Mouse (Mus musculus): ENCODE measurements around the gene Plekha5. TPM values are rescaled to one million over a fixed set of nuclear protein-coding genes. Genes with fewer than 3 reads are reported as not detected.

The Plekha5 gene
- polyA plus RNA-seq, 1 experiment from 2014 or later = 39.9 TPM

DNA sequence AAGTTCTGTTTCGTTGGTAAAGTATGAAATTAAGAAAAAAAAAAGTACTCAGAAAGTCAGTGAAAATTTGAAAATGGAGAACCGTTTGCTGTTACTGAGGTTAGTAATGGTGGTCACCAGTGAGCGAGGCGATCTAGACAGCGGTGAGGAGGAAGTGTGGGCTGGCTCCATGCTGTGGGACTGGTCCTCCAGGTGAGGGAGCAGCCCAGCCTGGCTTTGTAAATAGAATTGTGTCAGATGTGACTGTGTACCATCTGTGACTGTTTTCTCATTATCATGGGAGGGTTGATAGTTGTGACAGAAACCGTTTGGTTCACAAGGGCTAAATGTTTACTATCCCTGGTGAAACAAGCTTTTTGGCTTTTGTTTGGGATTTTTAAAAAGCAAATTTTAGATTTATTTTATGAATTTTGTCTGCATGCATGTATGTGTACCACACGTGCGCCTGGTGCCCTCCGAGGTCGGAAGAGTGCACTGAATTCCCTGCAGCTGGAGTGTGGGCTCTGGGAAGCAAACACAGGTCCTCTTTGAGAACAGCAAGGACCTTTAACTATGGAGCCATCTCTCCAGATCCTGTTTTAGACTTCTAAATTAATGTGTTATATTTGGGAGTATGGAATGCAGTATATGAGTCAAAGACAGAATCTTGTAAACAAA, 56.7 kb downstream of the Plekha5 start:
- H3K27me3 ChIP-seq = no peaks in the 10 kb centered on the region
- no peak for ATAC-seq
- no peak overlapping the region for H3K4me2 ChIP-seq (replicated peaks)
- H3K36me3 ChIP-seq = no peaks in the 10 kb centered on the region
- no peaks in the 10 kb centered on the region for H3K9me3 ChIP-seq
- 91% methylated on average over 10 of the region's 10 CpGs for WGBS
- no peak overlapping the region for H3K9ac ChIP-seq (replicated peaks)
- no peak overlapping the region for H3K4me3 ChIP-seq (replicated peaks)
- no peak overlapping the region for H3K27ac ChIP-seq
- H3K4me1 ChIP-seq (replicated peaks) = peaks cover 53% of the 10 kb centered on the region

DNA sequence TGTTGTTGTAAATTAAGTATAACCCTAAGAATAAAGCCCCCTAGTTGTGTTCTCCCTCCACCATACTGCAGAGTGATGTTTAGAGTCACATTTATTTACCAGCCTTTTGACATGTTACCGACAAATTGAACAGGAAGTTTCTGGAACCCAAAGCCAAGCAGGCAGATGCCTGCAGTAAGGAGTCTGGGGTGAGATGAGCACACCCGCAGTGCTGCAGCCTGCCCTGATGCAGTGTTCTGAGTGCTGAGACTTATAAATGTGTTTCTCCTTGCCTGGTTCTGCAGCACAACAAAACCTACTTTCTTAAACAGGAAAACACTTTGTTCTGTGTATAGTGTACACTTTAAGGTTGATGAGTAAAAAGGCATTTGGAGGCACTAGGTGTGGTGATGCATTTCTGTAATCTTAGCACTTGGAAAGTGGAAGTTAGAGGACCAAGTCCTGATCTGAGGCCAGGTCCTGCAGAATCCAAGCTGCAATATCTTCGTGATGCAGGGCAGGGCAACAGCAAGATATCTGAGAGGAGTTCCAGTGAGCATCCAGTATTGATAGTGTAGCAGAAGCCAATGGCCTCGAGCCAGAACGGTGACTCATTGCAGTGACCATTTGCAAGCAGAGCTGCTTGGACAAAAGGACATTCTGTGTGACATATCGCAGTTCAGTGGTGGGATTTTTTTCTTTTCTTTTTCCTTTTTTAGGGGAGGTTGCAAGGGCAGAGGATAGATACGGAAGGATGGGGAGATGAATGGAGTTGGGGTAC, 58.0 kb downstream of the Plekha5 start:
- Histone ChIP-seq H3K4me3 (replicated peaks) (no peak overlapping the region), H3K4me2 (replicated peaks) (no peak overlapping the region), H3K9me3 (no peaks in the 10 kb centered on the region), H3K27ac (no peak overlapping the region), H3K9ac (replicated peaks) (no peak overlapping the region), H3K4me1 (replicated peaks) (peaks cover 52% of the 10 kb centered on the region), H3K27me3 (no peaks in the 10 kb centered on the region), H3K36me3 (no peaks in the 10 kb centered on the region)
- ATAC-seq = no peak
- 71% methylated on average over 7 of the region's 7 CpGs for WGBS

DNA sequence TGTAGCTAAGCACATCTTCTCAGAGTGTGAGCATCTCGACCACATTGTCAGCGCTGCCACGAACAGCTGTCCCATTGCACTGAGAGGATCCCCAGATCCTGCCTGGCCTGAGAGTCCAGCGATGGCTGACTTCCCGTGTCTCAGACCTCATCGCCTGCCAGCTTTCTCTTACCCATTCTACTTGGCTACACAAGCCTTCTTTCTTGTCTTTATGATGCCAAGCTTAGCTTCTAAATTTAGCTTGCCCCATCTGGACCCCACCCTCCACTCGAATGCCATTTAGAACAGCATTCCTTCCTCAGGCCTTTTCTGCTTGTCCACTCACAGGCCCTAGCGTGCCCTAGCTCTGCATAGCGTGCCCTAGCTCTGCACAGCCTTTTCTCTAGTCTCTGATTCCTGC, 60.3 kb downstream of the Plekha5 start:
- Histone ChIP-seq H3K4me1 (replicated peaks) (peaks cover 31% of the 10 kb centered on the region), H3K4me3 (replicated peaks) (no peak overlapping the region), H3K9me3 (no peaks in the 10 kb centered on the region), H3K4me2 (replicated peaks) (no peak overlapping the region), H3K27me3 (no peaks in the 10 kb centered on the region), H3K9ac (replicated peaks) (no peak overlapping the region), H3K36me3 (no peaks in the 10 kb centered on the region), H3K27ac (peak overlapping the region; percentile 30; the same call in 1 of the 2 replicates)
- WGBS = 86% methylated on average over 9 of the region's 9 CpGs
- 0 out of 2 replicates have a peak, but pooled peaks have one; percentile 19 for ATAC-seq

DNA sequence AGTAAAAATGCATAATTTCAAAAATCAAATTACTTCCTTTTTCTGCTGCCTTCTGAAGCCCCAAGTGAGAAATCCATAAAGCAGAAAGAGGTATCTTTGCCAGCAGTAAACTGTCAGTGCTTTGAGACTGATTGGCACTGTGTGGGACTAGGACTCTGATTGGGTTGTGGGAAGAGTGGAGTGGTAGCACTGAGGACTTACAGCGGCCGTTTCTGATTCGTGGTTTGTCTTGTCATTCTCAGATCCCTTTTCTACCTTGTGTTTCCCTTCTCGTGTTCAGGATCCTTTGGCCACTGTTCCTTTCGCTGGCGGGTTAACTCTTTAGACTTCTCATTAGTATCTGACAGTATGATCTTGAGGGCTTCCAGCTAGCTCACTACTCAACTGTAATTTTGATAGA, 61.8 kb downstream of the Plekha5 start:
- Histone ChIP-seq H3K27me3 (no peaks in the 10 kb centered on the region), H3K4me1 (replicated peaks) (peaks cover 25% of the 10 kb centered on the region), H3K4me3 (replicated peaks) (no peak overlapping the region), H3K9me3 (no peaks in the 10 kb centered on the region), H3K36me3 (no peaks in the 10 kb centered on the region), H3K4me2 (replicated peaks) (no peak overlapping the region), H3K9ac (replicated peaks) (no peak overlapping the region), H3K27ac (no peak overlapping the region)
- WGBS = 91% methylated on average over 6 of the region's 6 CpGs
- no peak for ATAC-seq

DNA sequence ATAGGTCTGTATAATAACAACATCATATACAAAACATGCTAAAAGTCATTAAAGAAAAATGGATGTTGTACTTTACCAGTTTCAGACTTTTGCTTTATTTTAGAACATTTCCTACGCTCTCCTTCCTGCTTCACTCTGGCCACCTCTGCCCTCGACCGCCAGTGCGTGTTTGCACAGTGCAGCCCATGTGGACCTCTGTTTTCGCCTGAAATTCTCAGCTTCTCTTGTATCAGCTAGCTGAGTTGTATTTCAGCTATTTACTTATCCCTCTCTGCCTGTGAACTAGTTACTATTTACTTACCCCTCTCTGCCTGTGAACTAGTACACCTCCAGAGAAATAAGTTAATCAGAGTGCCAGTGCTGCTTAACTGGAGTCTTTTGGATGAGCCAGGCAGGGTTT, 62.8 kb downstream of the Plekha5 start:
- Histone ChIP-seq H3K4me2 (replicated peaks) (no peak overlapping the region), H3K9me3 (no peaks in the 10 kb centered on the region), H3K27ac (no peak overlapping the region), H3K36me3 (no peaks in the 10 kb centered on the region), H3K4me3 (replicated peaks) (no peak overlapping the region), H3K27me3 (no peaks in the 10 kb centered on the region), H3K9ac (replicated peaks) (no peak overlapping the region), H3K4me1 (replicated peaks) (peaks cover 32% of the 10 kb centered on the region)
- 86% methylated on average over 5 of the region's 5 CpGs for WGBS
- ATAC-seq = no peak

DNA sequence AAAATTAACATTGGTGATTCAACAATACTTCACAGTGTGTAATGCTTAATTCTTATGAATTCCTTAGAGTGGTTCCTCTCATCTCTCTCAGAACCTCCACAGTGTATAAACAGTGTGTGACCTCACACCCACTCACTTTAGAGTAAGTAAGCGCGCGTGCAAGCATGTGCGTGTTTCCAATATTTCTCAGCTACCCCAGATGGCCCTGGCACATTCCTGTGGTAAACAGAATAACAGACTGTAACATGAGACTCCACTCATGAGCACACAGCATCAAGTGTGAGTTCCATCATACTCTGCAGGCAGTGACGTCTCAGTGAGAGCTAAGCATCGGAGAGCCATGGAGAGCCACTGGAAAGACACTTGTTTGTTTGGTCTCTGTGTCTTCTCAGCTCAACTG, 63.6 kb downstream of the Plekha5 start:
- H3K9ac ChIP-seq (replicated peaks) = no peak overlapping the region
- H3K27ac ChIP-seq = no peak overlapping the region
- 91% methylated on average over 6 of the region's 6 CpGs for WGBS
- H3K4me1 ChIP-seq (replicated peaks) = peaks cover 31% of the 10 kb centered on the region
- H3K36me3 ChIP-seq = no peaks in the 10 kb centered on the region
- ATAC-seq = no peak
- no peak overlapping the region for H3K4me3 ChIP-seq (replicated peaks)
- H3K27me3 ChIP-seq = no peaks in the 10 kb centered on the region
- no peaks in the 10 kb centered on the region for H3K9me3 ChIP-seq
- no peak overlapping the region for H3K4me2 ChIP-seq (replicated peaks)

DNA sequence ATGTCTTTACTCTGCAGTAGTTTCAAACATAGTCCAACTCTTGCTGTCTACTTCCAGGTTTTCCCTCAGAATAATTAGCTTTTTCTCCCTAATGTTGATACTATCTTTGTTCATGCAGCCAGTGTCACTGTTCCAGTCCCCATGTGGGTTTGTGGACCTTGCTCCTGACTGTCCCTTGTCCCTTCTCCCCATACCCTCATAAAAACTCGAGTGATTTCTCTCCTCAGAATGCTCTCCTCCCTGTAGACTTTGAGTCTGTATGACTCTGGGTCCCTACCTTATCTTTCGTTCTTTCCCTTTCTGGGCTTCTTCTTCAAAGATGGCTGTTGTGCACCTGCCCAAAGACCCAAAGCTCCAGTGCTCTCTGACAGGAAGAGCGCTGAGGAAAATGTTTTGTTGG, 64.8 kb downstream of the Plekha5 start:
- H3K36me3 ChIP-seq = no peaks in the 10 kb centered on the region
- H3K4me1 ChIP-seq (replicated peaks) = peaks cover 26% of the 10 kb centered on the region
- no peak for ATAC-seq
- no peak overlapping the region for H3K4me3 ChIP-seq (replicated peaks)
- no peak overlapping the region for H3K27ac ChIP-seq
- H3K4me2 ChIP-seq (replicated peaks) = no peak overlapping the region
- H3K9me3 ChIP-seq = no peaks in the 10 kb centered on the region
- H3K27me3 ChIP-seq = no peaks in the 10 kb centered on the region
- no peak overlapping the region for H3K9ac ChIP-seq (replicated peaks)
- WGBS = 87% methylated on average over 3 of the region's 3 CpGs

DNA sequence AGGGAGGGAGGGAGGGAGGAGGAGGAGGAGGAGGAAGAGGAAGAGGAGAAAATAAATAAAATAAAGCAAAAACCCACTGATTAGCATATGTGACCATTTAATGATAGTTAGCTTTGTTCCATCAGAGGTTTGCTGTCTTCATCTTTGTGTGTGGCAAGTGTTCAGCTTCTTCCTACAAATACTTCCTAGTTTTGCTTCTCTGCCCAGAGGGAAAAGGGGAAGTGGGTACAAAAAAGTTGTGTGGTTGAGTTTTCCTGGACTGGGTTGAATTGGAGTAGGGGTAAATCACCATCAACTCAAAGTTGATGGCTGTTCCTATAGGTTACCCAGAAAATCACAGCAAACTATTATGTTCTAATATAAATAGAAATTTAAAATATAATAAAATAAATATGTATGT, 65.7 kb downstream of the Plekha5 start:
- ATAC-seq = no peak
- Histone ChIP-seq H3K27ac (no peak overlapping the region), H3K4me1 (replicated peaks) (peaks cover 18% of the 10 kb centered on the region), H3K9ac (replicated peaks) (no peak overlapping the region), H3K9me3 (no peaks in the 10 kb centered on the region), H3K27me3 (no peaks in the 10 kb centered on the region), H3K36me3 (no peaks in the 10 kb centered on the region), H3K4me2 (replicated peaks) (no peak overlapping the region), H3K4me3 (replicated peaks) (no peak overlapping the region)

DNA sequence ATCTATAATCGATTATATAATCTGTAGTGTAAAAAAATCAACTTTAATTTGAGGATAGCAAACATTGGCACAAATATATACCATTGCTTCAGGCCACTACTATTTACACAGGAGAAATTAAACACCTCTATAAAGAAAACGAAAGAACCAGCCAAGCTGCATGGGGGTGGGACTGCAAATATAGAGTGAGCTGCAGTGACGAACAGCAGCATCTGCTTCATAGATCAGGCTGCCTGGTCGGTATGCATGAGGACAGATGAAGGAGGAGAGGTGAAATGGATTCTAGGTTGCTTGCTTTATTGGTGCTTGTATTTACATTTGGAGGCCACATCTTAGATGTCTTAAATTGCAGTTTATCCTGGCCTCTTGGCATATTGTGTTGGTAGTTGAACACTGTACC, 66.4 kb downstream of the Plekha5 start:
- no peaks in the 10 kb centered on the region for H3K9me3 ChIP-seq
- no peak overlapping the region for H3K9ac ChIP-seq (replicated peaks)
- ATAC-seq = no peak
- H3K4me2 ChIP-seq (replicated peaks) = no peak overlapping the region
- no peak overlapping the region for H3K4me3 ChIP-seq (replicated peaks)
- WGBS = 79% methylated on average over 4 of the region's 4 CpGs
- no peaks in the 10 kb centered on the region for H3K36me3 ChIP-seq
- H3K27ac ChIP-seq = no peak overlapping the region
- H3K4me1 ChIP-seq (replicated peaks) = peaks cover 18% of the 10 kb centered on the region
- H3K27me3 ChIP-seq = no peaks in the 10 kb centered on the region

DNA sequence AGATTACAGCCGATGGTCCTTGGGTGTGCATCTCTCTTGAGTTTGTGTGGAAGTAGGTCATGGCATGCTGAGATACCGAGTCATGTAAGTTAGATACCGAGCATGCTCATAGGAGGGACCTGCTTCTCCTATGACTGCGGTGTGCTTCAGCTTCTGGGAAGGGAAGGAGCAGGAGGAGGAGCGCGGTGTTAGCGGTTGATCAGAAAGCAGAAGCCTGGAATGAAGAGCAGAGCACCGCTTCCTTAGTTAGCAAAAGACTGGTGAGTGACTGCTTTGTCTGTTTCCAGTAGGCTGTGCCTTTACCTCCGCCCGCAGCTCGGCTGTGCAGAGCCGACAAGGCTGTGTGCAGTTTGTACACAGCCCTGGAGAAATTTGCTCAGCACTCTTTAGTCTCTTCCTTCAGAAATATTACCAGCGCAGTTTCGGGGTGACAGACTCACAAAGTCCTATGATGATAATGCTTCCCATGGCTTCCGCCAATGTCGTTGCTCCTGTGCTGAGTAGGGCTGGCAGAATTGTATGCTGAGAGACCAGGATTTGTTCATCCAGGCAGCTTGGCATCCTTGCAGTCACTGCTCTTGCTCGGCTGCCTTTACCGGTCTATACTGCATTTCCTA, 67.2 kb downstream of the Plekha5 start:
- Histone ChIP-seq H3K9me3 (no peaks in the 10 kb centered on the region), H3K27ac (peak overlapping the region; percentile 25), H3K27me3 (no peaks in the 10 kb centered on the region), H3K4me1 (replicated peaks) (peaks cover 19% of the 10 kb centered on the region), H3K36me3 (no peaks in the 10 kb centered on the region), H3K4me3 (replicated peaks) (no peak overlapping the region), H3K9ac (replicated peaks) (no peak overlapping the region), H3K4me2 (replicated peaks) (no peak overlapping the region)
- WGBS = 77% methylated on average over 18 of the region's 18 CpGs
- peak; percentile 59; the same call in 1 of the 2 replicates for ATAC-seq

DNA sequence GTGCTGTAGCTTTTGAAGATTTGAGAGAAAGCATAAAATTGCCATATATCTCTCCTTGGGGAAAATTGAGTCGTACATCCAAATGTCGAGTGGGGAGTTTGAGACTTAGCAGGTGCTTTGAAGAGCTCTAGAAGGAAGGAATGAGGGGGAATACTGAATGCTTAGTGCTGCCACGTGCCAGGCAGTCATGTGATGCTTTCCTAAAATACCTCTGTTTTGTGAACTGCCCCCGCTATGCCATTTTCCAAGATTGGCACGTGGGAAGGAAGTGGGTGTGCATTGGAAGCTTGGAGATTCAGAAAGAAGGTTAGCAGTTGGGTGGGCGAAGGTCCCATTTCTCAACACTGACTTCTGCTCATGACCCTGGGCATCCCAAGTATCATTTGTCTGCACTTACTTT, 68.2 kb downstream of the Plekha5 start:
- H3K27me3 ChIP-seq = no peaks in the 10 kb centered on the region
- no peak for ATAC-seq
- H3K27ac ChIP-seq = no peak overlapping the region
- H3K4me3 ChIP-seq (replicated peaks) = no peak overlapping the region
- H3K36me3 ChIP-seq = no peaks in the 10 kb centered on the region
- H3K4me1 ChIP-seq (replicated peaks) = peaks cover 20% of the 10 kb centered on the region
- no peak overlapping the region for H3K9ac ChIP-seq (replicated peaks)
- WGBS = 79% methylated on average over 6 of the region's 6 CpGs
- H3K4me2 ChIP-seq (replicated peaks) = no peak overlapping the region
- H3K9me3 ChIP-seq = no peaks in the 10 kb centered on the region

DNA sequence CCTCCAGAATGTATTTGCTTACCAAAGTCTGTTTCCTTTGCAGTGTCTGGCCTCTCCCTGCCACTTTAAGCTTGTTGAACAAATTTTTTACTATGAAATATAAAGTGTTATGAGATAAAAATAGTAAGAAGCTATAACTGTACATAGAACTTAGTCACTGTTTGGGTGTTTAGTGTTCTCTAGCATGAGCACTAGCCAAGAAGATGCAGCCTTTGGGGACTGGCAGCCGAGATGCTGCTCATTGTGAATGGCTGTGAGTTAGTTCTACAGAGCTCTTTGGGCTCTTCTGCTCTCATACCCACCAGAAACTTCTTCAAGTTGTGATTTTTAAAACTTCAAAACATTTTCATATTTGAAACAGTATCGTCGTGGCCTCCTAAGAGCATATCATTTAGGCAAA, 74.2 kb downstream of the Plekha5 start:
- Histone ChIP-seq H3K36me3 (peaks cover 9% of the 10 kb centered on the region), H3K4me3 (replicated peaks) (no peak overlapping the region), H3K4me1 (replicated peaks) (0 out of 2 replicates have a peak, but pooled peaks cover 2% of the 10 kb centered on the region), H3K4me2 (replicated peaks) (no peak overlapping the region), H3K27me3 (no peaks in the 10 kb centered on the region), H3K9me3 (no peaks in the 10 kb centered on the region), H3K9ac (replicated peaks) (no peak overlapping the region), H3K27ac (no peak overlapping the region)
- WGBS = 92% methylated on average over 3 of the region's 3 CpGs
- ATAC-seq = no peak
